Mouse (Mus musculus) left cerebral cortex, postnatal 25 days (tissue): ENCODE results near the gene Vps13d. TPM values are rescaled to one million over a fixed set of nuclear protein-coding genes. Genes with fewer than 3 reads are reported as not detected.

Experiments
- DNase-seq, 2 experiments: peaks; one replicate each; pipeline ENCODE4 v3.0.0; 2022; ENCODE audit warnings: low spot score in 2 of 2, mixed read lengths in 1 of 2
- intact Hi-C: fragments of 180-260 bp; cut with DNase I; formaldehyde crosslinking; loops from one replicate; pipeline ENCODE4 v1.15.1; 2025
- total RNA-seq, 2 experiments: library from RNA; stranded (reverse); gene quantifications; 2 replicates each; pipeline ENCODE4 v1.2.3; 2021

Vps13d gene
- 10 to 100 TPM; 57.4 to 59.6 TPM for total RNA-seq

DNA sequence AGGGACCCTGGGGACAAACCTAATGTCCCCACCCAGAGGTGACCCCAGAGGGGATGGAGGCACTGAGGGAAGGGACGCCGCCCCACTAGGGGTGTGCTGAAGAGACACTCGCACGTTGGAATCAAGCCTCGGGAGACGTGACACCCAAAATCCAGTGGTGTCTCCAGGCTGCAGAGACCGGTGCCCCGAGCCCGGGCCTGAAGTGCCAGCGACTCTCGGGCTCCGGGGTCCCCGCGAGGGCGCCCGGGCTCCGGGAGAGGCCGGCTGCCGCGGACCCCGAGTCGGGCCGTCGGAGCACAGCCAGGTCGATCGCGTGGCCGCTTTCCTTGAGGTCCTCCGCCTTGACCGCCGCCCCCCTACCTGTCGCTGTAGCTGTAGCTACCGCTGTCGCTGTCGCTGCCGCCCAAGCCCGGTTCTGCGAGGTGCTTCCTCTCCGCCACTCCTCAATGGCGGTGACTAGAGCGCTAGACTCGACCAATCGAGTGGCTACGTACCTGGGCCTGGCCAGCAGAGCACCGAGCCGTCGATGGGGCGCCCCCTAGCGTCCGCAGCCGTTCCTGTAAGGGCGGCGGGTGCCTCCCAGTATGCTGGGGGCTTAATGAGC is at the start of gene Vps13d:
TSS of gene Vps13d (minus strand) at position 447 of the 604 bp plus-strand sequence.
- DNase-seq, result peak; percentile 91 to 92
- intact Hi-C loops, result no loop called here

GRCm38 (mm10) chr4:145242719-145243350 is 48.0 kb upstream of the Vps13d start:
- intact Hi-C loops, result no loop called here
- DNase-seq, result no peak

DNA sequence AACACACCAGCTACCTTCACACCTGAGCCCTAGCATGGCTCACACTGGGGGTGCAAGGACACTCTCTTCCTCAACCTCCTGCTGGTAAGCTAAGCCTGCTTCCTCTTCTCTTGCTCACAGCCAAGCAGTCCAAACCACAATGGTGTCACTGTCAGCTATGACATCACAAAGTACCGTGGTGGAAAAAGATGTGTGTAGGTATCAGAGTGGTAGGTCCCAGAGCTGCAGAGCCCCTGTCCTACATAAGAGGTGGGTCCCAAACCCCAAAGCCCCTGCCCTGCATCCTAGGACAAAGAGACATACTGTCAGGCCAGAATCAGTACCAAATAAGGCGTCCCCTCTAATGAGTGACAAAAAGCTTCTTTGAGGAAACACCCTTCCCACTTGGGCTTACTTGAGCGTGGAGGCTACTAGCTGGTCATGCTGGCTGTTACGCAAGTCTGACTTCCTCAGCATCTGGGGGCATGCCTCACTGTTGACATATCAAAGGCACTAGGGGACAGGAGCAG is 46.0 kb upstream of the Vps13d start:
- intact Hi-C loops, result no loop called here

DNA sequence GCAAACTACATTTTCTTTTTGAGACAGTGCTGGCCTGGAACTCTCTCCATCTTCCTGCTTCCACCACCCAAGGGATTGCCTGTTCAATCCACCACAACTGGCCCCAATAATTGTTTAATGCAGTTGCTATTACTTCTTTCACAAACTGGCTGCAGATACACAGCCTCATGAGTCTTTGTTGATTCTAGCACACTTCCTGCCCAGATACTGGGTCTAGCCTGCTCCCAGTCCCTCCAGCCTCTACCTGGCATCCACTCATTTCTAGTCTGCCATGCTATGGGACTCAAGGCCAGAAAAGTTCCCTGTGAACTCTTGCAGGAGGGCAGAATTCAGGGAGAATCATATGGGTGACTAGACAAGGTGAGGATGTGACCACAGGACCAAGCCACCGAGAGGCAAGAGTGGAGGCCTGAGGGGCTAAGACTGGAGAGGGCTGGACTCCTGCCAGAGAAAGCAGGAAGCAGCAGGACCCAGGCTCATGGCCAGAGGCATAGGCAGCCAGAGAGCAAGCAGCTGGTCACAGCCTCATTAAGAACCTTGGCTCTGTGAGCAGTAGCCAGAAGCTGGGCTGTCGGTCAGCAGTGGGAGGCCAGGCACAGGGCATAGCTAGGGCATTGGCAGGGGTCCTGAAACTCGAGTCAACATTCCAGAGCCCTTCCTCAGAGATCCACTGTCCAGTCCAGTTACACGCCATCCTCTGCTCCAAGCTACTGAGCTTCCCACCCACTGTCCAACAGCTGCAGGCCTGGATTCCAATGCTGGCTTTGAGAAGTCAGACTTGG is 44.4 kb upstream of the Vps13d start:
- intact Hi-C loops, result no loop called here
- peak; percentile 38 to 55 for DNase-seq

More for the DNA sequence above, 46.0 kb upstream of the Vps13d start:
- DNase-seq, result peak in 1 of 2 experiments; percentile 10

- no peak for DNase-seq
- intact Hi-C loops, result no loop called here
Observed at GRCm38 (mm10) chr4:145236027-145236426, 41.2 kb upstream of the Vps13d start.

DNA sequence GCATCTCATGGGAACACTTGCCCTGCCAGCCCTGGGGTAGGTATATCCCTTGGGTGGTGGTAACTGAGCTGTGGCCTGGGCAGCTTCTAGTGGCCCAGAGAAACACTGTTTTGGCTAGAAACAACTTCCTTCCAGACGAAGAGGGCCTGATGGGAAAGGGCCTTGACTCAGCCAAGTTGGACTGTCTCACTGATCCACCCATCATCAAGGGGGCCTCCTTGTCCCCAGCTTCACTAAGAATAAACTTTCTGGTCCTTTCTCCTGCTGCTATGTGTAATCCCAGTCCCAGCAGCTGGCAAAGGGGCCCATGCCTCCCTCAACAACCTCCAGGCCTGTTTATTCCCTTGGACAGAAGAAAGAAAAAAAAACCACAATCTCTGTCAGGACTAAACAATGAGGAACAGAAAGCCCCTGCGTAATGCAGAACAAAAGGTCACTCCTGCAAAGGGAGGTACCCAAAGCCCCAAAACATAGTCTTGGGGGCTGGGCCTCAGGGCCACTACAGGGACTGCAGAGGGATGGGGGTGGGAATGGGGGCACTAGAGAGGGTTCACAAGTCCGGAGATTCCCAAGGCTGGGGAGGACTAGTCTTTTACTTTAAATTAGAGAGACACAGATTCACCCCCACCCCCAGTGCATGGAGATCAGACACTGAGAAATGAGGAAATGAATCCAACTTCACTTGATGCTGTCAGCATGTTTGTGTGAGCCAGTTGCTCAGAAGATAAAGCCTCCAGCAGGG is 38.9 kb upstream of the Vps13d start:
- intact Hi-C loops, result loop anchor here (5.0 kb wide), 1 partner anchor 39 kb away; no protein-coding TSS in a partner anchor
- peak in 1 of 2 experiments; percentile 13 for DNase-seq

DNA sequence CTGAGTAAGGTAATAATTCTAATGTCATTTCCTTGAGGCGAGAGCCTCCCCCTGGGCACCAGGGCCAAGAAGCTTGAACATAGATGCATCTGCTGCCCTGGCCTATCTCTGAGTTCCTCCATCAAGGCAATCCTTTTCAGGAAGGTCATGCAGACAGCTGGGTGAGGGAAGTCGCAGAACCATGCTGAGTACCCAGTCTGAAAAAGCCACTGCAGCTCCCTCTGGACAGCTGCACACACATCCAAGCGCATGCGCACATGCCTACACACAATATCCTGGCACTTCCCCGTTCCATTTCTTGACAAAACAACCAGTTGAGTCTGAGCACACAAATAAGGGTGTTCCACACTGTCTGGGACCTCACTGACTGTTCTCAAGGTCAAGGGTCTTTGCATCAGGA is 36.9 kb upstream of the Vps13d start:
- intact Hi-C loops, result loop anchor here (5.0 kb wide), 1 partner anchor 41 kb away; no protein-coding TSS in a partner anchor
- no peak for DNase-seq

DNA sequence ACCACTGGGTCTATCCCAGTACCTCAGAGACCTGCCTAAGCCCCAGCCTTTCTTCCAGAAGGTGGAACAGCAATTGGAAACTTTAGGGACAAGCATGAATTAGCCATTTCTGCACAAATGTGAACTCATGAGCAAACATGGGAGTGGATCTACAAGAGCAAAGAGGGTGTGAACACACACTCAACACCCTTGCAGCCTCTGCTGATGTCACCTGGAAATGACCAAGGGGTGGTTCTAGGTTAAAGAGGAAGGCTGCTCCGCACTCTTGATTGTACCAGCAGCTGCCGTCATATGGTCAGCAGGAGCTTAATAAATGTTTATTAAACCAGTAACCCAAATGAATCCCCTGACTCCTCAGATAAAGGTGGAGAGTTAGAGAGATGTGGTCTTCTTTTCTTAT is 35.8 kb upstream of the Vps13d start:
- no peak for DNase-seq
- intact Hi-C loops, result loop anchor here (5.0 kb wide), 1 partner anchor 42 kb away; no protein-coding TSS in a partner anchor

GRCm38 (mm10) chr4:145229524-145230163 is 34.8 kb upstream of the Vps13d start:
- DNase-seq, result no peak
- intact Hi-C loops, result loop anchor here (5.0 kb wide), 1 partner anchor 43 kb away; no protein-coding TSS in a partner anchor

GRCm38 (mm10) chr4:145229051-145229450 is 34.2 kb upstream of the Vps13d start:
- intact Hi-C loops, result no loop called here
- no peak for DNase-seq

- DNase-seq, result no peak
- intact Hi-C loops, result loop anchor here (5.0 kb wide), 1 partner anchor 43 kb away; no protein-coding TSS in a partner anchor
Observed at GRCm38 (mm10) chr4:145224613-145225012, 29.8 kb upstream of the Vps13d start.

DNA sequence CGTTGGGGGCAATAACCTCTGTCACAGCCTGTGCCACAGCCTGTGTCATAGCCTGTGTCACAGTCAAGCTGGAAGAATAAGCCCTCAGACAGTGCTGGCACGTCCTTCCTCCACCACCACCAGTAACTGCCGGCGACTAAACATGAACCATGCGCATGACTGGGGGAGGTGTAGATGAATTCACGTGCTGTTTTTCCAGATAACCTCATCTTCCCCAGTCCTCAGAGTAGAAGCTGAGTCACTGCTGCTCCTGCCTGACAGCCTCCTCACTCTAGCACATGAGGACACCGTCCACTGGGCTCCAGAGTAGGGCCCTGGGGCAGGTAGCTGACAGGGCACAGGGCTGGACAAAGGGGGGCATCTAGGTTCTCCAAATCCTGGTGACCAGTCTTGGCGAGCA is 27.3 kb upstream of the Vps13d start:
- DNase-seq, result peak in 1 of 2 experiments; percentile 43
- intact Hi-C loops, result loop anchor here (5.0 kb wide), 1 partner anchor 45 kb away; no protein-coding TSS in a partner anchor

GRCm38 (mm10) chr4:145221379-145221778 is 26.6 kb upstream of the Vps13d start:
- no peak for DNase-seq
- intact Hi-C loops, result loop anchor here (5.0 kb wide), 1 partner anchor 46 kb away; no protein-coding TSS in a partner anchor

GRCm38 (mm10) chr4:145220001-145220400 is 25.2 kb upstream of the Vps13d start:
- DNase-seq, result no peak
- intact Hi-C loops, result loop anchor here (5.0 kb wide), 1 partner anchor 47 kb away; no protein-coding TSS in a partner anchor

GRCm38 (mm10) chr4:145219240-145219985 is 24.6 kb upstream of the Vps13d start:
- DNase-seq, result no peak
- intact Hi-C loops, result no loop called here

DNA sequence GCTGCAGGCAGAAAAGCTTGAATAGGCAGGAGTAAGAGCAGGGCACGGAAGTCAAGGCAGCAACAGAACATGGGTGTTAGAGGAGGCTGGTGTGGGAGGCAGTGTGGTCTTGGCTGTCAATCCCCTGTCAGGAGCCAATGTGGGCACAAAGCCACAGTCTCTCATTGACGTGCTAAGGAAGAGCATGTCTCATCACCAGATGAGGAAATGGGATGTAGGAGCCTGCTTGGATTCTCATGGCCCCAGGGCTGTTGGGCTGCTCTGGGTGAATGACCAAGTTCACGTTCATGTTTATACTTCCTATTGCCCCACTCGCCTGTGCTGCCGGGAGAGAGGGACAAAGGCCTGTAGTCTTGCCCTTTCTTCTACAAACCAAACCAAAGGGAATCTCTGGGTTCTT is 23.0 kb upstream of the Vps13d start:
- DNase-seq, result no peak
- intact Hi-C loops, result no loop called here

- intact Hi-C loops, result no loop called here
- DNase-seq, result no peak
Observed at GRCm38 (mm10) chr4:145217046-145217445, 22.2 kb upstream of the Vps13d start.

- intact Hi-C loops, result loop anchor here (2.0 kb wide), 1 partner anchor 79 kb away; no protein-coding TSS in a partner anchor
- no peak for DNase-seq
Observed at GRCm38 (mm10) chr4:145215396-145215795, 20.6 kb upstream of the Vps13d start.
